Mouse (Mus musculus) lung, adult 2 months (tissue): ENCODE data around the gene Orc6.

Experiments used
- CTCF ChIP-seq: fragments of 200-500 bp; IDR thresholded peaks from 2 replicates; pipeline ENCODE4 v1.5.1; 2011; ENCODE audit warnings: mild to moderate bottlenecking, low read length, control low read depth; ENCODE audit not compliant: insufficient read depth
- POLR2A ChIP-seq: fragments of 200-500 bp; IDR thresholded peaks from 2 replicates; pipeline ENCODE4 v1.6.1; 2011; ENCODE audit warnings: low read depth, mild to moderate bottlenecking, control low read depth, low read length, borderline replicate concordance; ENCODE audit errors: extremely low read depth

DNA sequence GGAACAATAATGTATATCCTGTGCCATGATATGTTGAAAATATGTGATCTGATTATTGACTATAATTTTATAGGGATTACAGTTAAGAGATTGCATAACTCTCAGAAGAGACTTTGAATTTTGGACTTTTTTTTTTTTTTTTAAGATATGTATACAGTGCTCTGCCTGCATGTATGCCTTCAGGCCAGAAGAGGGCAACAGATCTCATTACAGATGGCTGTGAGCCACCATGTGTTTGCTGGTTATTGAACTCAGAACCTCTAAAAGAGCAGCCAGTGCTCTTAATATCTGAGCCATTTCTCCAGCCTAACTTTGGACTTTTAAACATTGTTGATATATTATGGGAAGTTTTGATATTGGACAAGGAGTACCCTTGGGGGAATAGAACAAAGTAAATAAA, 12.3 kb downstream of the Orc6 start:
- TF ChIP-seq CTCF (peak; percentile 35; the same call in 1 of the 2 replicates), POLR2A (no peak)
